Mouse (Mus musculus): ENCODE measurements at regions not wholly inside any gene's neighbourhood (a gene's known extent, or its start where the extent isn't known, plus 50 kb on each side); places are given as distances from the start of the nearest gene placed in this dataset.

DNA sequence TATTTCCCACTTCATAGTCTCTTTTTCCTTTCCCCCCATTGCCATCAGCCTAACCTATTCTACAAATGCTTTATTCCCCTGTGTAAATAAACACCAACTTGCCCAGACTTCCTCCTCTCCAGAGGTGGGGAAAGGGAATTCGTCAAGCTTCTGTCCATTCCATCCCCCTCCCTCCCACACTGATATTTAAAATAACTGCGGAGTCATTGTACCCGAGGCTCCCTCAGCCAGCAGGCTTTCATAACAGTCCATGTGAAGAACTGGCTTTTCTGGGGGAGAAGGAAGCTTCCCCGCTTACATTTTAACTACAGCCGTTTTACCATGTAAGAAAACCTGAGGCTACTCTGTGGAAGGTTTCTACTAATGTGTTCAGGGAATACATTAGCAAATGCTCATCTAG, 193.1 kb upstream of the Cnksr2 start:
- ATAC-seq (ENCODE audit: low TSS enrichment), result peak; percentile 87

GRCm38 (mm10) chrX:158209167-158209566, 166.1 kb upstream of the Cnksr2 start:
- ATAC-seq (ENCODE audit: low TSS enrichment), result no peak

GRCm38 (mm10) chrX:158195536-158195935, 152.4 kb upstream of the Cnksr2 start:
- no peak for ATAC-seq (ENCODE audit: low TSS enrichment)

DNA sequence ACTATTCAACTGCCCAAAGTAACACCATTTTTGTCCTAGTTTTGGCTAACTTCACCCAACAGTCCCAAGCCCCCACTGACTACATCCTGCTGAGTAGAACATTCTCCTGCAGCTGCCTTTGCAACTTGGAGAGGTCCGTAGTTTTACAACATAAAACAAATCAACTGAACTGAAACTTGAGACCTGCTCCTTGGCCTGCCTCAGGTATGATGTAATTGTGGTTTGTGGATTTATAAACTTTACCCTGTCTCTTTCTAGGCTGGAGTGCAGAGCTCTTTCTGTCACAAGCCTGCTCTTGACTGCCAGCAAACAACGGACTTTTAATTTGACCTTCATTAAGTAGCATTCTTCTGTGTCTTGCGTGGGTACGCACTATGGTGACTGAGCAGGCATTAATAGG, 138.4 kb upstream of the Cnksr2 start:
- no peak for ATAC-seq (ENCODE audit: low TSS enrichment)

GRCm38 (mm10) chrX:158180356-158180755, 137.3 kb upstream of the Cnksr2 start:
- peak; percentile 96 for ATAC-seq (ENCODE audit: low TSS enrichment)

DNA sequence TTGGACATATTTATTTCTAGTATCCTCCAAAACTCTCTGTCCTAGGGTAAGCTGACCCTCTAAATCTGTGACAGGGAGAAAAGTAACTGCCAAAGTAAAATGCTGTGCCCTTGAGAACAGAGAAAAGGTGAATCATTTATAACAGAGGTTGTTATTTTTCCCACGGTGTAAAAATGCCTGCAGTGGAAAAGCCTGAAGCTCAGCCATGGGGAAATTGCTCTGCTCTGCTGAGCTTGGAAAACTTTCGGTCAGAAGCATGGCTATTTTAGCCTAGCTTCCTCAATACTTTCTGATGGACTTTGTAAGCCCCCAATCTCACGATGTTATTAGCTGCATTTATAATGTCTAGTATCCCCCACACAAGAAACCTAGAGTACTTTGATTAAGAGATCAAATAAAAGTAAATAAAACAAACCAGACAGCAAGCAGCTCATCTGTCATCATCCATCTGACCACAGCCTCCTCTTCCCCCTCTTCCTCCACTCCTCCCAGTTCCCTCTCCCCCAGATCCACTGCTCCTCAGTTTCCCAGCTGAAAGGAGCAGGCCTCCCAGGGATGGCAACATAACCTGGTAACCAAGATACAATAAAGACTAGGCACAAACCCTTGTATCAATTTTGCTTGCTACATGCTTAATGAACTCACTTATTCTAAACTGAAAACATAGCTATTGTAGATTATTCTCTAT, 92.9 kb upstream of the Cnksr2 start:
- no peak for ATAC-seq (ENCODE audit: low TSS enrichment)

GRCm38 (mm10) chrX:158133526-158133925, 90.4 kb upstream of the Cnksr2 start:
- no peak for ATAC-seq (ENCODE audit: low TSS enrichment)

Measured in frontal cortex, adult (tissue).